Mouse (Mus musculus) left cerebral cortex, adult 11 months (tissue): Measurements from ENCODE around the gene Mthfd2.
"Not testable (repeated sequence)": the region's sequence is repeated elsewhere in the genome, so short reads cannot be mapped to it uniquely, and the experiment has no call there.

Source experiments
- DNase-seq: peaks from one replicate; pipeline ENCODE4 v3.0.0; 2022; ENCODE audit warnings: low spot score

Gene Mthfd2

DNA sequence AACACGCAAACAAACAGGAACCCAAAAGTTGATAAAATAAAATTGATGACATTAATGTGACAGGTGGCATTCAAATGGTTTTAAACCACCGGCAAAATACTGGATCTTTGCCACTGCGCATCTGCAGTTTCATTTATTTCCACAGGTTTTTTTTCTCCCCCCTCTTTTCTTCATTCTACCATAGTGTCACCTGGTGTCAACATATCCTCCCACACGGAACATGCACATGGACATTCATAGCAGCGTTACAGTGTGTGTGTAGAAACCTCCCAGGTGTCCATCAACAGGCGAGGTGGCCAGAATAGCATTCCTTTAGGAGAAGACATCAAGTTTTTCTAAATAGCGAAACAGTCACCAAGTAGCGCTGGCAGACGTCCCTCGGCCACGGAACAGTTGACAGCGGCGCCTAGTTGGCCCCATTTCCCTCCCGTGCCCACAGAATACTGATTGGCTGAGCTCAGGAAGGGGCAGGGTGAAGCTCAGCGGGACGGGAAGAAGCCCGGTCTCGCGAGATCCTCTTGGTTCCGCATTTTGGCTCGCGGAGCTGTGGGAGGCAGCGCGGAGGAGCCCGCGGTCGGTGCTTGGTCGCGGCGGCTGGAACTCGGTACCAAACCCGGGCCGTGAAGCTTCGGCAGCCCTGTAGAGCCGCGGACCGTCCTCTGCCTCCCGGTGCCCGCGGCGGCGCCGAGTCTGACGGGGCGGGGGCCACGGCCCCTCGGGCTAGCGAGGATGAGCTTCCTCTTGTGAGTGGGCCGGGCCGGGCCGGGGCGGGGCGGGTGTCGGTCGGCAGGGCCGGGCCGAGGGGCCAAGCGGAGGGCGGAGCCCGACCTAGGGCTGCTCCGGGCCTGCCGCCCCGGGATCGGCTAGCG is at the start of gene Mthfd2, which contains the start of gene Mob1a:
Gene Mthfd2, minus strand, starts transcription at position 384 of the 869 bp plus-strand sequence.
Gene Mob1a, plus strand, starts transcription at position 492 of the 869 bp plus-strand sequence.
- DNase-seq, result peak; percentile 90

DNA sequence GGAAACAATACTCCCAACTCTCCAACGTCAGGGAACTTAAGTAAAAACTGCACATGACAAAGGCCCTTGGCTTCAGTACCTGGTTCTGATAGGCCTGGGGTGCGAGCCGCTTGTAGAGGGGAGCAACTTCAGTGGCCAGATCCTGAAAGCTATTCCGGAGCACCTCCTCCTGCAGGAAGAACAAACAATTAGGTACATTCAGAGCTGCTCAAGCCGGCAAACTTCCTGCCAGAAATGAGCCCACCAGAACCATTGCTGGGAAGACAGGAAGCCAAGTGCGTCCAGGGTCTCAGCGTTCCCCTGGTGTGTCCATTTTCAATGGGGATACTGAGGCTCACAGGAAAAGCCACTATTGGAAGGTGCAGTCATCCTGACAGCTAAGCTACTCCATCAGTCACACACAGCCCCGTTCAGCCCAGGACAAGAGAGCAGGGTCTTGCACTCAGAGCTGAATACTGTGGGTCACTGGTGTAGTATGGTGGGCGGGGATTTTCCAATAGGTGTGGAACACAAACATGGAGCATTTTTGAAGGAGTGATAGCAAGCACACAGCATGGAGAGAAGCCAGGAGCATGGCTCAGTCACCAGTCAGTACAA is 48.1 kb upstream of the Mthfd2 start:
- DNase-seq, result no peak

DNA sequence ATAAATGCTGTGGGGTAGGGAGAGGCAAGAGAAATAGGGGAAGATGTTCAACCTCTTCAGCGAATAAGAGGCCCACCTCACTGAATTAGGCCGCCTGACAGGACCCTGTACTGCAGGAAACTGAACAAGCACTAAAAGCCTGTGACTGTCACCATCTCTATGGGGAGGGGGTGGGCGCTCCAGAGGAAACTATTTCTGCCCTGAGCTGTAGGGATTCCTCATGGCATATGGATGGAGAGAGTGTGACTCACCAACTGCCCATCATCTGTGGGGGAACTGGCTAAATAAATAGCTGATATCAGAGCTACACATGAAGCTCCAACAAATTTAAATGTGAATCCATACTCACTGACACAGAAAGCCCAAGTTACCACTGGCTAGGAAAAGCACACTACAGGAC is 45.6 kb upstream of the Mthfd2 start:
- no peak for DNase-seq

DNA sequence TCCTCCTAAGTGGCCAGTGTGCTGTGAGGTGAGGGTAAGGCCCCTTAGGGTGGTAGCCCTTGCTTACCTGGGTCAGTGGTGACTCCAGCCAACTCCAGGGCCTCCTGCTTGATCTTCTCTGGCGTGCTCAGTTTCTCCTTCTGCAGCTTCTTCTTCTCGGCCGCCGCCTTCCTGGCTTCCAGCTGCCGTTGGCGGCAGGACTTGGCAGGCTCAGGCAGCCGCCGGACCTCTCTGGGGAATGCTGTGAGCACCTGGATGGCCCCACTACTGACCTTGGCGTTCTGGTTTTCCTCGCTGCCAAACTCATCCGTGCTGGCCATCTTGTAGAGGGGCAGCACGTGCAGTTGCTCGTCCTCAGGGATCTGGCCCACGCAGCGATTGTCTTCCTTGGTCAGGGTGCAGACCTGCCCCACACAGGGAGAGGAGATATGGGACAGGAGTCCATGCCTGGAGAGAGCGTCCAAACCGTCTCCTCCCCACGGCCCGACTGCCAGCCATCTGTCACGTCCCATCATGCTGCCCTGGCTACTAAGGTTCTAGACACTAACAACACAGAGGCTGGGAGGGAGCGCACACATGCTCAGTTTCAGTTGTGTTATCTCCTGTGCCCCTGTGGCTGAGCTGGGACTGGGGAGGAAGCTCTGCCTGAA is 44.7 kb upstream of the Mthfd2 start:
- no peak for DNase-seq

DNA sequence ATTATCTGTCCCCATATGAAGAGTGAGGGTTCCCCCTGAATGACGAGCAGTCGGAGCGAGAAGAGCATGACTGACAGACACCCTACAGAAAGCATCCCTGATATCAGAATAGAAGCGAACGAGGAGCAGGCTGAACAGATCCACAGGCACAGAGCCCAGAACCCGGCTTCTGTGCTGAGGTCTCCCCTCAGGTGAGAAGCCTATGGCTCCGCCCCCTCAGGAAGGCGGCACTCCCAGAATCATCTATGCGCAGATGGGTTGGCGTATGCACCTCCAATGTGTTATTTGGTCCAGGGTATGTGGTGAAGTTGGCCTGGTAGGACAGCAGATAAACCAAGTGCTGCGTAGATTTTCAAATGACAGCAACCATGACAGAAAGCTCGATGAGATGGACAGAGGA is 37.4 kb upstream of the Mthfd2 start:
- DNase-seq, result no peak

DNA sequence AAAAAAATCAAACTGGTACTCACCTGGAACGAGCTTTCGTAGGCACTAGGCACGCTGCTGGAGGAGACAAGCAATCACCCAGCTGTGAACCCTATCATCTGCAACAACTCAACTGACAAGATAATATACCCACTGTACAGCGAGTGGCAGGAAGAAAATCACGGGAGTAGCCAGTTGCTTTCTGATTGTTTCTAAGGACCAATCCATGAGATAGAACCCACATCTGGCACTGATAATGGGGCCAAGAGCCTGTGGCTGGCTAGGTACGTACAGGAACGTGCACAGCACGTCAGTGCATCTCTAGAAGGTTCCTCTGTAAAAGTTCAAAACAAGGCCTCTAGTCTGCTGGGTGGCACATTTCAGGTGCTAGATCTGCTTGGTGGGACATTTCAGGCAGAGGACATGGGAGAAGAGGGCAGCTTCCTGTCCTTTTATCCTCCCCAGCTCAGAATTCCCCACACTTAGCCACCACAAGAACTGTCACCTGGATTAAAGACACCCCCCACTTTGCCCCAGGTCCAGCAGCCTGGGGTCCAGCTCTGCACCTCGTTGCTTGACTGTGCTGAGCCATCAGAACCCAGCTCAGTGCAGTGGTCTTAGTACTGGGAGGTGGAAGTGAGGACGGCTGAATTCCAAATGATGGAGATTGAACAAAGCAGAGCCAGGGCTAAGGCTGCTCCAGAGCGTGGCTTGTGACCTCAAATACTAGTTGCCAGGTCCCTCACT is 36.0 kb upstream of the Mthfd2 start:
- no peak for DNase-seq

DNA sequence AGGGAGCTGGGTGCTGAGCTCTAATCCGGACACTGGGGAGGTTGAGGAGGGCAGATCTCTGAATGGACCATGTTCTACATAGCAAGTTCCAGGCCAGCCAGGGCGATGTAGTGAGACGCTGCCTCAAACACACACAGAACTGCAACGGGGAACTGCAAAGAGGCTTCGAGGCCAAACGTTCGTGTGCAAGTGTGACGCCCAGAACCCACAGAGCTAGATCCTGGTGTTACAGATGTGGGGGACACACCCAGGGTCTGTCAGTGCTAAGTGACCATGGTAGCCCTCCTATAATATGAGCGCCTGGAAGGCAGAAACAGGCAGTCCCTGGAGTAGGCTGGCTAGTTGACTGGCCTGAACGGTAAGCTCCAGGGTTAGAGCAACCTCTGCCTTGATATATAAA is 31.7 kb upstream of the Mthfd2 start:
- DNase-seq, result no peak

DNA sequence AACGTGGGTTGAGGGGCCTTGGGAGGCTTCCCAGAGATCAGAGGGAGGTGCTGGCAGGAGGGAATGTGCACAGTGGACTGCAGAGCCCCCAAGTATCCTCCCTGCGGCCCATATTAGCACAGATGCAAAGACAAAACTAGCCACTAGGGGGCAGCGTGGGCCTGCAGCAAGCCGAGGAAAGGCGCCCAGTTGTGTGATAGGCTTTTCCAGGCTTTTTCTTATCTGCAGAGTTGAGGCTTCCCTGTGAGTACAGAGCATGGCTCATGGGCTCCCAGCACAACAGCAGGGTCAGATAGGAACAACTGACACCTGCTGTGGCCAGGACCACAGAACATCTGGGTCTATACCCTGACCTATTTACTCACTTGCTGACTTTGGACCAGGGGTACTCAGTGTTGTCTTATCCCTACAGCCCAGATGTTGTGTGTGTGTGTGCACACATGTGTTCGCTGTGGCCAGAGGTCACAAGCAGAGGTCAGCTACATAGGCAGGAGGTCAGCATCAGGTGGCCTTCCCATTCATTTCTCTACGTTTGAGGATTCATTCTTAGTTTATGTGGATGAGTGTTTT is 30.9 kb upstream of the Mthfd2 start:
- DNase-seq, result peak; percentile 57

DNA sequence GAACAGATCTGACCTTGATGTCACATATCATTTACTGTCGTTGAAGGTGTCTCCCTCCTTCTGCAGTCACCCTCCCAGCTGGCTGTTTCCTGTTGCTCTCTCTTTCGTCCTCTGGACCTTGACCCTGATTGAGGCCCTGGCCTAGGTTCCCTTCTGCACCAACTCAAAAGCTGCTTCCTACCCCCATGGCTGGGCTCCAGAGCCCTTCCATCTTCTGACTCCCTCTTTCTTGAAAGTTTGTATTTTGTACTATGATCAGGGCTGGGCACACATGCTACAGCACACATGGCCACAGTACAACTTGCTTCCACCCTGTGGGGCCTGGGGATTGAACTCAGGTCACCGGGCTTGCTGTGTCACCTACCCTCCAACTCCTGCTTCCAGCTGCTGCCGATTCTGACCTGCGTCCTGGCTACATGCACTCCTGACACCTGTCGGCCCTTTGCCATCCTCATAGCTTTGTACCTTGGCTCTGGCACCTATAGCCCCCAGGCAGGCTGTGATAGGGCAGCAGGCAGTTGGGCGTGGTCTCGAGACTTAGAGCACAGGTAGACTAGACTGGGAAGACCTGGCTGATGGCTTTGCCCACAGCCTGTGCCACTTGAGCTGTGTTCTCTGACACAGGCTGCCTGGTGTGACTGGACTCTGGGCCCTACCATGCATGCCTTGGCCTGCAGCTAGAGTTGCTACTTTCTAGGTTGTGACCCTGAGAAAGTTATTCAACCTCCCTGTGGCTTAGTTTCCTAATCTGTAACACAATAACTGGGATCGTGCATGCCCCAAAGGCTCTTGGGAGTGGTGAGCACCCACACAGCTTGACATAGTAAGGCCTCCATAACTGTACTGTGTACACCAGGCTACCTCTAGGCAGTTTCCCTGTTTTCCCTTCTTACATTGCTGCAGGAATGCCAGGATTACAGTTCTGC is 29.4 kb upstream of the Mthfd2 start:
- no peak for DNase-seq

DNA sequence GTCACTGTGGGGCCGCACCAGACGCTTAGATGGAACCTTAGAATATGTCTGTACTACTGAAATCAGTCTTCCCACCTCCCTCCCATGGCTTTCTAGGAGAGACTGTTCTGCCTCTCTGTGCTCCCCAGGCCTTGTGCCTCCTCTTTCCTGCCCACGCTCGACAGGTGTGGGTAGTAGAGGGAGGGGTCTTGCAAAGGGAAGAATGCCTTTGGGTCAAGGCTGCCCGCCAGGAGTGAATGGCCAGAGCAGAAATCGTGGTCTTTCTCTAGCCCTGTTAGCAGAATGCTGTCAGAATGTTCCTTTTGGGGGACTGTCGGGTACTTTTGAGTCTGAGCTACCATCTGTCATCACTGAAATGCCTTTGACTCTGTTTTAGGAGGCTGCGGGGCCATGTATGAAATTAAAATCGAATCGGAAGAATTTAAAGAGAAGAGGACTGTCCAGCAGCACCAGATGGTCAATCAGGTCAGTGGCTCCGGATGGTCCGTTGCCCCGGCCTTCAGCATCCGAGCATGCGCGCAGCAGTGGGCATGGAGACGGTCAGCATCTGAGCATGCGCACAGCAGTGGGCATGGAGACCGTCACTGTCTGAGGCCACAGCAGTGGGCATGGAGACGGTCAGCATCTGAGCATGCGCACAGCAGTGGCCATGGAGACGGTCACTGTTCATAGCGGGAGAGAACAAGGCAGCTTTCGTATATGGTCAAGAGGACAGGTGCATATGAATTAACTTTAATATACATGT is 27.1 kb upstream of the Mthfd2 start:
- DNase-seq, result no peak

DNA sequence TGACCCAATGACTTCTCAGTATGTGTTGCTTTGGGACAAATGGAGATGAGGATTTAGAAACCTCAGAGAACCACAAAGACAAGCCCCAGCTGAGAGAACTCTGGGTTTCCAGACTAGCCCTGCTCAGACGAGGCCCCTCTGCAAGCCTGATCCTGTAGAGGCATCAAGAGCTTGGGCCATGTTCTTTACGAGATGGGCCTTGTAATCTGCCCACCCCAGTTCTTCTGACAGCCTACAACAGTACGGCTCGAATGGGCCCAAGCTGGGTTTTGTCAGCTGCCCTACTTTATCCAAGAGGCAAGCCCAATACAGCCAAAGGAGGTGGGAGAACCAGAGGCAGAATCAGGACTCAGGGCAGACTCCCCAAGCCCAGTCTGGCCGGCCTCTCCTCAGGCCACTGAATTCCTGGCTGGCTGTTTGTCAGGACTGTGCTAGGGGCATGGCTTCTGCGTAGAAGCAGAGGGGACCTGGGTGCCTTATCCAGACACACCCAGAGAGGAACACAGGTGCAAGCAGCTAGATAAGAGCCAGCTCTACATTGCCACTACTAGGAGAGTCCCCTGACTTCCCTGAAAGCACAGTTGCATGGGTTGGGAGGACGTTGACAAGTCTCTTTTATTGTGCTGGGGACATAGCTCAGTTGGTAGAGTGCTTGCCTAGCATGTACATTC is 25.9 kb upstream of the Mthfd2 start:
- no peak for DNase-seq

DNA sequence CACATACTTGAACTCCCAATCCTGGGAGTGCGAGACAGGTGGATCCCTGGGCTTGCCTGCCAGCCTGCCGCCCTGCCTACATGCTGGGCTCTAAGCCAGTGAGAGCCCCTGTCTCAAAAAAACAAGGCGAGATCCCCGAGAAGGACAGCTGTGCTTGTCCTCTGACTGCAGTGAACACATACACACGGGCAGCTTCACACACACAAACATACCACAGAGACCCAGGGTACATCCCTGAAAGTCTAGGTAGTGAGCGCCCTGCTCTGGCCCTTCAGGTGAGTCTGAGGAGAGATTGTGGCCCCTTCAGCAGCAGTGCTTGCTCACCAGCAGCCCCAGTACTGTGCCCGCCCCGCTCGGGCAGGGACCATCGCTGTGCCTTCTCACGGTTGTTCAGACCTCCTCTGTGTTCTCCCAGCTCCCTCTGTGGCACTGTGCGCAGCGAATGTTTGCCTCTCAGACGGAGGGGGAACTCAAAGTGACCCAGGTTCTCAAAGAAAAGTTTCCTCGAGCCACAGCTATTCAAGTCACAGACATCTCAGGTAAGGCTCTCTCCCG is 25.2 kb upstream of the Mthfd2 start:
- DNase-seq, result no peak

DNA sequence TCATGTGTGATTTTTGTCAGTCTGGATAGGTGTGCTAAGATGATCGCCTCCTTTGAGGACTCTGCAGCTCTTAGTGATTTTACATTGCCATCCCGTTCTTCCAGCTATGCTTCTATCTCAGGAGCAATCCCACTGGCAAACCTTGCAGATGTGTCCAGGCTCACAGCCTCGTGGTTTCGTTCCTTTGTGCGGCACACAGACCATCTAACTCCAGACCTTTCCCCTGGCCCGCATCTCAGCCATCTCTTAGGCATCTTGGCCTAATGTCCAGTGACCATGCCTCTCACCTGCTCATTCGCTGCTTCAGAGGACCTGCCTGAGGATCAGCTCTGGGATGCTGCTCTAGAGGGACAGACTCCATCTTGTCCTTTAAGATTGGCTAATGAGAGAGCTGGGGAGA is 24.5 kb upstream of the Mthfd2 start:
- no peak for DNase-seq

DNA sequence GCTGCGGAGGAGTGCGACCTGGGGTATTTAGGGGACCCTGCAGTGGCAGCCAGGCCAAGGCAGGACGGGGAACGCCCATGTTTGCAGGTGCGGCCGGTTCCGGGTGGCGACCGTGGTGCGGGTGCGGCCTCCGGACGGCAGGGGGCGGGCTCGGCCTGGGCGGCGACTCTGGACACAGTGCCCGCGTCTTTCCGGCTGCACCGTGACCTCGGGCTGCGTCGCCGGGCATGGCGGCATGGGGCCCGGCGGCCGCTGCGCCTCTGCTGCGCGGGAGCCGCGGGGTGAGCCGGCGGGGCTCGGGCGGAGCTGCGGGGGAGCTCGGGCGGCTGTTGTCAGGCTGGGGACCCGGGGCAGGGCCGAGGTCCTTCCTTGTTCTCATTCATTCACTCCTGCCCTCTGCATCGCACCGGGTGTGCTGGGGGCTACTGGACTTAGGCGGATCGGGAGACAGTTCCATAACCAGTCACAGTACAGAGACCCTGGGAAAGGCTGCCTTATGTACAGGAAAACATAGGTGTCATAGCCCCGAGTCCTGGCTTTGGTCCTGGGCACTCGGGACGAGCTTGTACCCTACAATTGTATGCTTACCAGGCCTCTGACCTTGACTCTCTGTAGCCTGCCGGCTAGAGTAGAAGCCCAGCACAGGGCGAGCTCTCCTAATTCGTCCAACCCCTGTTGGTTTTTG is 23.7 kb upstream of the Mthfd2 start:
- peak; percentile 58 for DNase-seq

DNA sequence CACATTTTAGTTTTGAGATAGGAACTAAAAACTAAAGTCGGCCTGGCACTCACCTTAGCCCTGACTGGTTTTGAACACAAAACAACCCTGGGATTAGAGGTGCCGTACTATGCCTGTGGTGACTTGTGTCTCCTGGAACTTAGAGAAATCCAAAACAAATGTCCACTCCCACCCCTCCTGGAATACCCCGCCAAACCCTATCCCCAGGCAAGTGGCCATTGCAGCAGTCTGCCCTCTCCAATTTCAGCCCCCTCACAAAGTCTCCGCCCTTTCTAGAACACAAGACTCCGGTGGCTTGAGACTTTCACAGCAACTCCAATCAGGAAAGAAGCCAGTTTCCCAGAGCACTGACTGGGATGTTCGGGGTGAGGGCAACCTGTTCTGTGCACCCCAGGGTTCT is 23.2 kb upstream of the Mthfd2 start, which contains the start of gene Bola3:
Gene Bola3, plus strand, starts transcription at position 275 of the 400 bp plus-strand sequence.
- no peak for DNase-seq

DNA sequence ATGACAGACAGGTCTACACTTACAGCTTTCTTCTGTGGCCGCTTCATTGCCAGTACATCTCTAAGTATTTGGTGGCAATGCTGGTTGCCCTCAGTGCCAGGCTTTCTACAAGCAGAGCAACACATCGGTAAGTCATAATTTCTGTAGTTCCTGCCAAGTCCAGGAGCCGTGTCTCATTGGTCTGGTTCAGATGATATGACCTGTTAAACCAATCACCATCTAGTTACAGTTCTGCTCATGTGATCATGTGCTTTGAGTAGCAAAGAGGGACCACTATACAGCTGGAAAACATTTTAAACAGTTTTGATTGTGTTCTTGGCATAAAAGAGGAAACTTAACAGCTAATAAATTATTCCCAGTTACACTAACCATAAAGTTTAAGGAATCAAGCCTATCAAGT is 22.2 kb upstream of the Mthfd2 start:
- DNase-seq, result no peak

DNA sequence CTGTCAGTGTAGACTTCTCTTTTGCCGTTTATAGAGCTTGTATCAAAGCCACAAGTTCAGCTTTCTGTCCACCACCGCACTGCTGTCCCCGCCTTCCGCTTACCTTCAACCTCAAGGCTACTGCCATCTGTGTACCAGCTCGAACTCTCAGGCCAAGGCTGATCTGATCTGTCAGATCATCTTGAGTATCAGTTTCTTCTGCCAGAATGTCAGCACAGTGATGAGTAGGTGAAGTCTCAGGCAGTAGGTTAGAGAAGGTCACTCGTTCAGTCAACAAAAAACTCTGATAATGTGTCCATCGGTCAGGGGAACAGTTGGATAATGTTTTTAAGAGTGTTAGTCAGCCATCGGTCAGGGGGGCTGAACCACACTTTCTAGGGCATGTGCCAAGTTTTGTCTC is 19.6 kb upstream of the Mthfd2 start:
- DNase-seq, result not testable (repeated sequence)

DNA sequence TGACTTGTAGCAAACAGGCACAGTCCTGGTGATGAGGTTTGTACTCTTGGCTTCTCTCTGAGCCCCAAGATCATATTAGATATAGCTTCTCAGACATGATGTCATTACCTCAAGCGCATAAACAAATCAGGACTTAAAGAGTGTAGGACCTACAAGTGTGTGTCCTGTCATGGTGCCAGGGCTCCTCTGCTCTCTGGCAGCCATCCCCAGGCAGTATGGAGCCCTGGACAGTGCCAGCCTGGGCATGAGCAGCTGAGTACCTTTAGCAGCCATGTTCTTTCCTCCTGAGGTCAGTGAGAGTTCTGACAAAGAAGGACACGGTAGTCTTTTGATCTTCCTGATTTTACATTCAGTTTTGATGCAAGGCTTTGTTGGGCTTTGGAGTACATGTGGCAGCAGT is 17.2 kb upstream of the Mthfd2 start:
- no peak for DNase-seq

DNA sequence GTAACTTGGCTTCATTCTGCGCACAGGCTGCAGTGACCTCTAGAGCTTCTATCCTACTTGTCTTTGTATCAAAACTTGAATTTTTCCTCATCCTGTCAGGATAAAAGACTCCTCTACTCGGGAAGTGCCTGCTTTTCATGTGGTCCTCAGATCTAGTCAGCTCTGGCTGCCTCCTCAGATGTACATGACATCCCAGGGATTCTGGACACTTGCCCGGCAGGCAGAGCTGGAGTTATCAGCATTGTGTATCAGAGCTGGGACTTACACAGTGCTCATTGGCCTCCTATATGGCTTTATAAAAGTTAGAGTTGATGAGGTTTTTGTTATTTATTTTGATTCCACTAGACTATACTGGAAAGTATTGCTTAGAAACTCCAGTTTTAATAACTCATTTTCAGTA is 15.7 kb upstream of the Mthfd2 start:
- no peak for DNase-seq
